Mouse (Mus musculus): ENCODE data around the gene Pdlim3.
"Not testable (repeated sequence)": the region's sequence is repeated elsewhere in the genome, so short reads cannot be mapped to it uniquely, and the experiment has no call there.

The Pdlim3 gene
- long read RNA-seq, experiment 1, result 0 reads
- long read RNA-seq, experiment 2, result 0 reads

DNA sequence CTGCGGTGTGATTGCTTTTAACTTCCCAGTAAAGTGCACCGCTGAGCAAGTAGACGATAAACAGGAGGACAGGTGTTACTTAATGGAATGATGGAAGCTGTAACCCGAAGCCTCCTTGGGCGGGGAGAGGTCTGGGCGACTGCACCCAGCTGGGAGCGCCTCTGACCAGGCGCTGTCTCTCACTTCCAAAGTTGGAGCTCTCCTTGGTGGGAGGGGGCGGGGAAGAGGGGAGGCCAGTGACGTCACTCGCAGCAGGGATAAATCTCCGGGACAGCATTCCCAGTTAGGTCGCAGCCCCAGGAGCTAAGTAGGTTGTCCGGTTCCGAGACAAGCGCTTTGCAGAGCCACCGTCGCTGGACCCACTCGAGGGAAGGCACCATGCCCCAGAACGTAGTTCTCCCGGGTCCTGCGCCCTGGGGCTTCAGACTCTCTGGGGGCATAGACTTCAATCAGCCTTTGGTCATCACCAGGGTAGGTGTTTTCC, at the start of gene Pdlim3:
TSS of gene Pdlim3 (plus strand) at position 260 of the 484 bp plus-strand sequence.
- intact Hi-C loops (cut with DNase I), result no loop called here

- intact Hi-C loops (cut with DNase I), result no loop called here
These were observed 42.0 kb upstream of the Pdlim3 start for GRCm38 (mm10) chr8:45843306-45843705.

DNA sequence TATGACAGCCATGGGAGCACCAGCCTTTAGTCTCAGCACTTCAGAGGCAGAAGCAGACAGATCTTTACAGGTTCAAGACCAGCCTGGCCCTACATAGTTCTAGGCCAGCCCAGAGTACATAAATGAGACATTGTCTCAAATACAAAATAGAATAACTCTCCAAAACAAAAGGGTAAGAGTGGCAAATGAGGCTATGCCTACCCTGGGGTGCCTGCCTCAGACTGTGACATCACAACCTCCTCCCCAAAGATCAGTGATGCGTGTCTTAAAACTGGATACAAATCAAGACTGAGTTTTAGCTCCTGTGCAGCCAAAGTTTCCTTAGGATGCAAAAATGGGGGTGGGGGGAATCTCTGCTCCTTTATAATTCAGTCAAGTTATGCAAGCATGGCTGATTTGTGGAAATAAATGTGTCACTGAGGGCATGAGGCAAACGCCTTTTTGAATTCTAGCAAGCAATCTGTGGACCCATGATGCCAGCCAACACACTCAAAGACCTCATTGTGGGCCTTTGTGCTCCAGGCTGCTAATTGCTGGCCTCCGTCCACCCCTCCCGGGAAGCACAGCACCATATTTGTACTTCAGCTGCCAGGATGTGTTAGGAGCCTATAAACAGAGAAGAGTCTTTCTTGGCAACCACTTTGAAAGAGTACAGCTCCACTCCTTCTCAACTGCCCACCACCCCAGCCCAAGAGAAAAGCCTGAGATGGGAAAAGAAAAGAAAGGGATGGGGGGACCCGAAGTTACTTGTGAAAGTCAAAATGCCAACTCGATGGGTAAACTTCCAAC, 41.0 kb upstream of the Pdlim3 start:
- intact Hi-C loops (cut with DNase I), result no loop called here

GRCm38 (mm10) chr8:45844911-45845481, 40.3 kb upstream of the Pdlim3 start:
- intact Hi-C loops (cut with DNase I), result no loop called here

DNA sequence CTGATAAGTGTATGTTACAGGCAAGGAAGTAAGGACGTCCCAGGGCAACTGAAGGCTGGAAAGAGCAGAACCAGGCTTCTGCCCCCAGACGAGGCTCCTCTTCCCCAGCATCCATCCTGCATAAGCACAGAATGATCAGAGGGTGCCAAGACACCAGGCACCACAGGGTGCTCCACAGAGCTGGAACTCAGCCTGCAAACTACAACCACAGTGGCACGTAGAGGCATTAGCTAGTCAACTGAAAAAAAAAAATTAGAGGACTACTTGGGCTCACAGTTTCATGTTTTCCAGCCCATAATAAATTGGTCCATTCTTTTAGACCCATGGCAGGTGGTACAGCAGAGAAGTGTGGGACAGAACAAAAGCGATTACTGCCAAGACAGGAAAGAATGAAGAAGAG, 39.4 kb upstream of the Pdlim3 start:
- intact Hi-C loops (cut with DNase I), result no loop called here

GRCm38 (mm10) chr8:45855118-45855517, 30.1 kb upstream of the Pdlim3 start:
- intact Hi-C loops (cut with DNase I), result no loop called here

GRCm38 (mm10) chr8:45857734-45858133, 27.5 kb upstream of the Pdlim3 start:
- intact Hi-C loops (cut with DNase I), result no loop called here

DNA sequence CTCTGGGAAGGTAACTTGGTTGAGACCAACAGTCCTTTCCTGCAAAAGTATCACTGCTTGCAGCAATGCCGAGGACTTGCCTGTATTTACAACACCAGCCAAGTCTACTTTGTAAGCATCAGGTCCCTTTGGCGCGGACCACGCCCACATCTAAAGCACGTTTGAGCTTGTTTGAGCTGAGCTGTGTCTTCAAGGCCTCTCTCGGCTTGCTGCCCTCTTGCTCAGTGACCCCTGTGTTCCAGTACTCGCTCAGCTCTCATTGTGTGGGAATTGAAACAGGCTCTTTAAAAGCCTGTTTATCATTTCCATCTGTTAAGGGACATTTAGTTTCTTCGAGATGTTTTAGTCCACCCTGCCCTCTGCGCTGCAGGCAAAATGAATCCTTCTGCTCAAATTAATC, 26.9 kb upstream of the Pdlim3 start:
- intact Hi-C loops (cut with DNase I), result no loop called here

GRCm38 (mm10) chr8:45871587-45871986, 13.7 kb upstream of the Pdlim3 start:
- intact Hi-C loops (cut with DNase I), result not testable (repeated sequence)

DNA sequence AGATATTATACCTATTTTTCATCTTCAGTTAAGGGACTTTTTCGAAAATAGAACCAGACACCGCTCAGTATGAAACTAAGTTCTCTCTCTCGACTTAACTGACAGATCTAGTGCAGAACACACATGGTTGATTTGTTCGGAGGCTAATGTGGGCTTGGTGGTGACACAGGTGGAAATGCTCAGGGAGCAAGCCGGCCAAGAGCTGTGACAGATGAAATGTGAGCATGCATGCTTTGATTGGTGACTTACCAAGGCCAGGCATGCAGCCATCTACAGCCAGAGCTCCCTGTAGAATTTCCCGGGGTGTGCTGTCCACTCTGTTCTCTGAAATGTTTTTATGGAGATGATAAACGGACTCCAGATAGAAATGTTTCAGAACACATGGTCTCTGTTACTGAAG, 13.2 kb upstream of the Pdlim3 start:
- intact Hi-C loops (cut with DNase I), result no loop called here

GRCm38 (mm10) chr8:45874945-45875626, 10.2 kb upstream of the Pdlim3 start:
- intact Hi-C loops (cut with DNase I), result no loop called here

- intact Hi-C loops (cut with DNase I), result no loop called here
These were observed 8.9 kb upstream of the Pdlim3 start for GRCm38 (mm10) chr8:45876397-45876796.

GRCm38 (mm10) chr8:45877680-45878079, 7.6 kb upstream of the Pdlim3 start:
- intact Hi-C loops (cut with DNase I), result no loop called here

GRCm38 (mm10) chr8:45880457-45880856, 4.8 kb upstream of the Pdlim3 start:
- intact Hi-C loops (cut with DNase I), result no loop called here

DNA sequence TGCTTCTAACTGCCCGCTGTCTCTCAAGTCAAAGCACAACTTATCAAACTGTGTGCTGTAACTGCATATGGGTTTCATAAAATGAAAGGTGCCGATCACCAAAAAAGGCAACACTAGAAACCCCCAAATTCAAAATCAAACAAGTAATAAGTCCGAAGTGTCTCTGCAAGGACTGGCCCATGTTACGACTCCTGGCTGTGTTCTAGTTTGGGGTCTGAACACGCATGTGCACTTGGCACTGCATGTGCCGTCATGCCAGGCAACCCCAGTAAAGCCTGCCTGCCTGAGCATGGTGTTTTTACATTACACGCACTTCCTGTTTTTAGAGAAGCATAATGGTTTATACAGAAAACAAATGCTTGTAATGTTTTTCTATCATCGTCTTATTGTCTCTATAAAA, 3.5 kb upstream of the Pdlim3 start:
- intact Hi-C loops (cut with DNase I), result no loop called here

- intact Hi-C loops (cut with DNase I), result no loop called here
These were observed 1.5 kb upstream of the Pdlim3 start for GRCm38 (mm10) chr8:45883793-45884192.

DNA sequence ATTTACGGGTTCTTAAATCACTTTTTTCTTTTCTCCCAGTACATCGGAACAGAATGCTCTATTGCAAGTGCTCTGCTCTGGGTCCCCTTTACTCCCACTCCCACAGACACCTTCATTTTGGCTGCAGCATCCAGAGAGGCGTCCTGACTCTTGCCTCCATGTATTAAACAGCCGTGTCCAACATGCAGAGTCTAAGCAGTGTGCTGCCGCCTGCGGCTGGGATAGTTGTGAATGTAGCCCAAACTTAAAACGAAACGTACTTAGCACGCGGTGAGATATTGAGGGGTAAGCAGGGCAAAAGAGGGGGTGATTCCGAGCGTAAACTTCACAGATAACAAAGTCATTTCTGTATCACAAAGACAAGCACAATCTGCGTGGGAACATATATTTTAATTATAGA, 709 bp upstream of the Pdlim3 start:
- intact Hi-C loops (cut with DNase I), result no loop called here

DNA sequence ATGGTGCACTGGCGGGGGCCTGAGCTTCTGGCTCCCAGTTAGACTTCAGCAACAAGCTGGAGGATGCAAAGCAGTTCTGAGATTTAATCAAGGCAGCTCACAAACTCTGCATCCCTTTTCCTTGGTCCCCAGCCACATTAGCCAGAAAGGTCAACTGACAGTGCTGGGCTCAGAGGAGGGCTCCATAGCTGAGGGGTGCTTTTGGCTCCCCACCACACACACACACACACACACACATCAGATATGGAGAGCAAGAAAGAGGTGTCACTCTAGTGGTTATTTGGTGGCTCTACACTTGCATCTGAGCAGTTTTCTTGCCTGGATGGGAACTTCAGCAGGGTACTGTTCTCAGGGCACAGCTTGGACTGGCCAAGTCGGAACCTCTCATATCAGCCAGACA, 514 bp downstream of the Pdlim3 start:
- intact Hi-C loops (cut with DNase I), result no loop called here

DNA sequence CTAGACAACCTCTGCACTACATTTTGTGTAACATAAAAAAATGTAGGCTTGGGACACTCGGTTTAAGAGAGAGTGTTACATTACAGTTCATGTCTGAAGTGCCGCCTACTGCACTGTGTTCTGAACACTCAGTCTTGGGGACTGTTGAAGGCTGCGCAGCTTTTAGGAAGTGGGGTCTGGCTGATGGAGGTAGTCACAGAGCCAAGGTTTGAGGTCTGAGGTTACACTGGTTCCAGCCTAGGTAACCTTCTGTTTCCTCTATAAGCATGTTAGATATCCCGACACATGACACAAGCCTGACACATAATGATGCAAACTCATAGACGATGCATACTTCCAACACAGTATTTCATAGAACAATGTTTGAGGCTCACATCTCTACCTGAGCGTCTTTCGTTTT, 4.5 kb downstream of the Pdlim3 start:
- intact Hi-C loops (cut with DNase I), result no loop called here

DNA sequence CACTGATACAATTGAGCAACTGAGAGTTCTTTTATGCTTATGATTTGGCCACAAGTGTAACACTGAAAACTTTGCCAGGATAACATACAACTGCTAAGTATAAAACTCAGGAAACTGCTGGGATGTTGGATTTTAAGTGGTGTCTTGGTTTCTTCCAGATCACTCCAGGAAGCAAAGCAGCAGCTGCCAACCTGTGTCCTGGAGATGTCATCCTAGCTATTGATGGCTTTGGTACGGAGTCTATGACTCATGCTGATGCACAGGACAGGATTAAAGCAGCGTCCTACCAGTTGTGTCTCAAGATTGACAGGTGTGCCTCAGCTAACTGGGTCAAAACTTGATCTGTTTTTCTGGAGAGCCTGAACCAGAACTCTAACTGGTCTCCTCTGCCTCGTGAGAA, 11.3 kb downstream of the Pdlim3 start:
- intact Hi-C loops (cut with DNase I), result no loop called here

GRCm38 (mm10) chr8:45899783-45900182, 14.5 kb downstream of the Pdlim3 start:
- intact Hi-C loops (cut with DNase I), result no loop called here

- intact Hi-C loops (cut with DNase I), result no loop called here
These were observed 16.4 kb downstream of the Pdlim3 start for GRCm38 (mm10) chr8:45901626-45902025.
